Mouse (Mus musculus) liver, postnatal 0 days (tissue): ENCODE measurements around the gene Slc9a5. TPM values are rescaled to one million over a fixed set of nuclear protein-coding genes. Genes with fewer than 3 reads are reported as not detected.
A peak's percentile ranks its signal among the peaks of the same experiment; 100 is the strongest.

Experiments
- ATAC-seq: fragments of 200-750 bp; cut with Nextera tagmentation; 2 replicates; pipeline ENCODE4 v1.8.0; 2017; ENCODE audit warnings: mild to moderate bottlenecking, moderate library complexity
- DNase-seq: peaks from one replicate; pipeline ENCODE4 v3.0.0-alpha.2; 2016
- H3K27ac ChIP-seq: fragments of 300-500 bp; sonication (generic); 2 replicates; pipeline ENCODE4 v1.5.1; 2014; ENCODE audit warnings: antibody characterized with exemption, moderate library complexity, mild to moderate bottlenecking, low read depth
- H3K27me3 ChIP-seq: fragments of 300-500 bp; sonication (generic); 2 replicates; pipeline ENCODE4 v1.6.1; 2014; ENCODE audit warnings: low read length, control low read depth, mixed read lengths; ENCODE audit not compliant: insufficient read depth
- H3K36me3 ChIP-seq: fragments of 300-500 bp; sonication (generic); replicated peaks from 2 replicates; pipeline ENCODE4 v1.6.1; 2014; ENCODE audit warnings: mild to moderate bottlenecking, control low read depth, low read length, moderate library complexity, mixed read lengths; ENCODE audit not compliant: insufficient read depth
- H3K4me1 ChIP-seq: fragments of 300-500 bp; sonication (generic); 2 replicates; pipeline ENCODE4 v1.6.1; 2014; ENCODE audit warnings: antibody characterized with exemption, mild to moderate bottlenecking, control low read depth; ENCODE audit not compliant: insufficient read depth
- H3K4me2 ChIP-seq: fragments of 300-500 bp; sonication (generic); 2 replicates; pipeline ENCODE4 v1.6.1; 2014; ENCODE audit warnings: low read depth, mild to moderate bottlenecking, low read length, moderate library complexity, mixed read lengths
- H3K4me3 ChIP-seq: fragments of 300-500 bp; sonication (generic); 2 replicates; pipeline ENCODE4 v1.5.1; 2014; ENCODE audit warnings: low read depth, low read length
- H3K9ac ChIP-seq: fragments of 300-500 bp; sonication (generic); replicated peaks from 2 replicates; pipeline ENCODE4 v1.6.1; 2014; ENCODE audit warnings: mild to moderate bottlenecking, moderate library complexity
- H3K9me3 ChIP-seq: fragments of 300-500 bp; sonication (generic); 2 replicates; pipeline ENCODE4 v1.6.1; 2016; ENCODE audit warnings: mild to moderate bottlenecking, control low read depth, low read length, mixed read lengths
- CTCF ChIP-seq: sonication (generic); IDR thresholded peaks from 2 replicates; pipeline ENCODE4 v1.5.1; 2016; ENCODE audit warnings: antibody characterized with exemption, low read depth
- EP300 ChIP-seq: IDR thresholded peaks from 2 replicates; pipeline ENCODE4 v1.6.1; 2016; ENCODE audit warnings: antibody characterized with exemption, low read depth, mild to moderate bottlenecking
- WGBS: fragments of 180-500 bp; shearing (Covaris S2); extraction: QIAGEN DNeasy Blood & Tissue Kit; methylation state at CpG from one replicate; pipeline ENCODE4 v1.1.7; 2014; ENCODE audit not compliant: insufficient replicate concordance; 5-methylcytosine and 5-hydroxymethylcytosine counted together
- polyA plus RNA-seq: library from polyadenylated mRNA; unstranded; fragments of >200 nt; fragmentation: Nextera tagmentation; extraction: Ambion mirVana; gene quantifications from 2 replicates; pipeline ENCODE4 v1.2.1, GENCODE M21; 2015

Slc9a5 gene
- polyA plus RNA-seq, 1 experiment from 2014 or later: 0.16 TPM

- H3K9ac ChIP-seq: no peak overlapping the region
- DNase-seq: no peak
- no peak overlapping the region for H3K27ac ChIP-seq
- H3K4me3 ChIP-seq: no peak overlapping the region
- no peak overlapping the region for H3K4me2 ChIP-seq
- no peaks in the 10 kb centered on the region for H3K4me1 ChIP-seq
- 0 out of 2 replicates have a peak, but pooled peaks cover 2% of the 10 kb centered on the region for H3K27me3 ChIP-seq
- no peaks in the 10 kb centered on the region for H3K9me3 ChIP-seq
- TF ChIP-seq EP300 (no peak), CTCF (no peak)
- WGBS: 77% methylated on average over 15 of the region's 15 CpGs
- no peak for ATAC-seq
- H3K36me3 ChIP-seq: no peaks in the 10 kb centered on the region
Observed at GRCm38 (mm10) chr8:105359208-105359607, 10.6 kb downstream of the Slc9a5 start.

- Histone ChIP-seq H3K27ac (no peak overlapping the region), H3K4me2 (no peak overlapping the region), H3K27me3 (0 out of 2 replicates have a peak, but pooled peaks cover 2% of the 10 kb centered on the region), H3K9ac (no peak overlapping the region), H3K36me3 (no peaks in the 10 kb centered on the region), H3K4me3 (no peak overlapping the region), H3K4me1 (no peaks in the 10 kb centered on the region), H3K9me3 (no peaks in the 10 kb centered on the region)
- no peak for DNase-seq
- WGBS: 48% methylated on average over 4 of the region's 4 CpGs
- ATAC-seq: no peak
- TF ChIP-seq EP300: no peak
- peak; percentile 60 for TF ChIP-seq CTCF
Observed at GRCm38 (mm10) chr8:105359646-105360045, 11.0 kb downstream of the Slc9a5 start.

GRCm38 (mm10) chr8:105361751-105362702, 13.4 kb downstream of the Slc9a5 start:
- no peak overlapping the region for H3K4me2 ChIP-seq
- H3K36me3 ChIP-seq: no peaks in the 10 kb centered on the region
- no peak overlapping the region for H3K27ac ChIP-seq
- TF ChIP-seq CTCF: no peak
- no peak for TF ChIP-seq EP300
- H3K4me1 ChIP-seq: no peaks in the 10 kb centered on the region
- H3K27me3 ChIP-seq: 0 out of 2 replicates have a peak, but pooled peaks cover 2% of the 10 kb centered on the region
- ATAC-seq: no peak
- H3K9ac ChIP-seq: no peak overlapping the region
- no peak overlapping the region for H3K4me3 ChIP-seq
- 55% methylated on average over 12 of the region's 12 CpGs for WGBS
- no peak for DNase-seq
- H3K9me3 ChIP-seq: no peaks in the 10 kb centered on the region

- ATAC-seq: no peak
- H3K9me3 ChIP-seq: no peaks in the 10 kb centered on the region
- TF ChIP-seq EP300 (no peak), CTCF (peak; percentile 60)
- no peak for DNase-seq
- WGBS: 68% methylated on average over 2 of the region's 2 CpGs
- H3K4me3 ChIP-seq: no peak overlapping the region
- no peaks in the 10 kb centered on the region for H3K4me1 ChIP-seq
- no peaks in the 10 kb centered on the region for H3K27me3 ChIP-seq
- H3K4me2 ChIP-seq: no peak overlapping the region
- H3K36me3 ChIP-seq: no peaks in the 10 kb centered on the region
- no peak overlapping the region for H3K9ac ChIP-seq
- H3K27ac ChIP-seq: no peak overlapping the region
Observed at GRCm38 (mm10) chr8:105367107-105367506, 18.5 kb downstream of the Slc9a5 start.

- no peaks in the 10 kb centered on the region for H3K9me3 ChIP-seq
Observed at GRCm38 (mm10) chr8:105372473-105372872, 23.8 kb downstream of the Slc9a5 start.

GRCm38 (mm10) chr8:105373032-105373431, 24.4 kb downstream of the Slc9a5 start, which contains the start of gene Plekhg4:
TSS of gene Plekhg4 (plus strand) at chr8:105373274.
- WGBS: 68% methylated on average over 2 of the region's 2 CpGs
- no peak within 1 kb of the TSS for H3K4me2 ChIP-seq
- no peaks in the 10 kb centered on the region for H3K36me3 ChIP-seq
- no peak for DNase-seq
- no peak for ATAC-seq
- H3K4me1 ChIP-seq: peaks cover 5% of the 10 kb centered on the region; the same call in 1 of the 2 replicates
- H3K27me3 ChIP-seq: no peaks in the 10 kb centered on the region
- H3K4me3 ChIP-seq: no peak within 1 kb of the TSS
- H3K9ac ChIP-seq: no peak within 1 kb of the TSS
- no peak for TF ChIP-seq EP300
- no peak for TF ChIP-seq CTCF
- no peak within 1 kb of the TSS for H3K27ac ChIP-seq
- no peaks in the 10 kb centered on the region for H3K9me3 ChIP-seq

More at GRCm38 (mm10) chr8:105372473-105372872, 23.8 kb downstream of the Slc9a5 start:
- Histone ChIP-seq H3K36me3 (no peaks in the 10 kb centered on the region), H3K4me2 (no peak overlapping the region), H3K4me1 (peaks cover 5% of the 10 kb centered on the region; the same call in 1 of the 2 replicates), H3K4me3 (no peak overlapping the region), H3K27me3 (no peaks in the 10 kb centered on the region), H3K9ac (no peak overlapping the region), H3K27ac (no peak overlapping the region)
- ATAC-seq: no peak
- DNase-seq: no peak
- WGBS: 71% methylated on average over 9 of the region's 9 CpGs
- TF ChIP-seq EP300: no peak
- TF ChIP-seq CTCF: no peak
